Mouse (Mus musculus): ENCODE results near the gene Sspn.

DNA sequence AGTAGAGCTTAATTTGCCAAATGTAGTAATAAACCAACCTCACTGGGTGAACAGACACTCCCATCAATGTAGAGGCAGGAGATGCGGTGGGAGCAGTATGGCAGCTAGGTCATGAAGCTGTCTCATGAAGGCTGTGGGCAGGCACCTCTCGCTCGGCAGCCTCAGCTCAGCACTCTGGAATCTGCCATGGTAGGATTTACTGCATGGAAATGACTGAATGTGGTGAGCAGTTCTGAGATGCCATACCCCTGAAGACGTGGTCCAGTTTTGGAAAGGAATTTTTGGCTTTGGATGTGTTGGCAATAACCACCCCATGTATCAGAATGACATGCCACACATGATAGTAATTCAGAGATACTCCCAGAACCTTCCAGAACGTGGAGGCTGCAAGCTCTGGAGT lies 19.2 kb downstream of the Sspn start:
- TF ChIP-seq CTCF (IDR thresholded peaks at IDR 0.05; ENCODE audit: insufficient read depth, low read depth, low read length) (no peak), POLR2A (IDR thresholded peaks at IDR 0.05; ENCODE audit: insufficient read depth, low read depth, low read length) (no peak)
